In the genomic region with DNA sequence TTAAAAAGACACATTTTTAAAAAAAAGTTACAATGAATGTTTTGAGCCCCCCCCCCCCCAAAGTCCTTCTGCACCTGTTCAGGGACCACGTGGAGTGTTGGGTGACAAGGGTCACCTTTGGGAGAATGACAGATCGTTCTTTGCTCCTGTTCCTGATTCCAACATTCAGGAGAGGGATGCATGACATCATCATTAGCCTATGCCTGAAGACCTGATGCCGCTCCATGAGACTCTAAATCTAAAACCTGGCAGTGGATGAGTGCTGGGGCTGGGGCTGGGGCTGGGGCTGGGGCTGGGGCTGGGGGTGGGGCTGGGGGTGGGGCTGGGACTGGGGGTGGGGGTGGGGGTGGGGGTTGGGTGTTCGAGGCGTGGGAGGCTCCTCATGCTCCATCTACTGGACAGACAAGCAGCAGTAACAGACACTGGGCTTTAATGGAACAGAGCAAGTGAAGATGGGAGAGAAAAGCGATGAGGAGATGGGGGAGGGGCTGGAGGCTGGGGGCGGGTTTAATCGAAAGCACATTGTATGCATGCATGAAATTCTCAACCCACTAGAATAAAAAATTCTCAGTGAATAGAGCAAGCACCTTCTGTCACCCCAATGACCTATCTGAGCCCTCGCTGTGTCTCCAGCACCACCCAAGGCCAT, we compare ENCODE assay signal across 14 mouse cellular contexts.
DNase-seq lines count a peak whose midpoint lies in the region; ATAC-seq lines count a peak whose summit lies in the region.
"Had no signal": no experiment of that assay in that cellular context is flagged by ENCODE, and none has a peak within 500 bp of the region (broad histone marks: within the 10 kb centered on the region; RNA-seq: fewer than 3 reads in every experiment).

No protein-coding gene starts in this region.

- no peak for ATAC-seq in heart, embryonic 14.5 days (ENCODE audit: insufficient number of reproducible peaks, insufficient read depth, low FRiP score, low read depth)
- no peak for ATAC-seq in embryonic facial prominence, embryonic 14.5 days (ENCODE audit: low read depth)
- ATAC-seq in megakaryocyte-erythroid progenitor cell, adult 5-6 weeks (replicated peaks; ENCODE audit: low FRiP score, low TSS enrichment, poor library complexity, severe bottlenecking): no peak

- H3K4me1 ChIP-seq in heart, embryonic 14.5 days (ENCODE audit: control insufficient read depth in 2 of 2, insufficient read depth in 2 of 2, low read length in 2 of 2): peaks cover 4 to 19% of the 10 kb centered on the region in 2 experiments
- 0 out of 2 replicates have a peak, but pooled peaks cover 4% of the 10 kb centered on the region for H3K4me1 ChIP-seq in embryonic facial prominence, embryonic 14.5 days (ENCODE audit: control insufficient read depth, insufficient read depth, low read length)
- peaks cover 15% of the 10 kb centered on the region for H3K4me1 ChIP-seq in midbrain, embryonic 10.5 days

- DNase-seq in heart, postnatal 14 days: no peak
- DNase-seq in R1 (ENCODE audit: low read depth, low spot score): peak; percentile 39
- no peak for DNase-seq in embryonic facial prominence, embryonic 14.5 days (ENCODE audit: low spot score)
- DNase-seq in midbrain, embryonic 10.5 days (ENCODE audit: low spot score): peak; percentile 28
- no peak for DNase-seq in cerebellum, postnatal 36 days
- no peak for DNase-seq in c-Kit-positive CD71-positive TER-119-positive erythroid progenitor cells, embryonic 14.5 days (ENCODE audit: low spot score)
- DNase-seq: gastrocnemius, postnatal 14 days; kidney, adult 18-20 months; right cerebral cortex, postnatal 25 days had no signal

- peak overlapping the region; percentile 55; the same call in 1 of the 2 replicates for H3K4me2 ChIP-seq in heart, embryonic 14.5 days (ENCODE audit: low read length)
- peak overlapping the region; percentile 69; the same call in 1 of the 2 replicates for H3K4me2 ChIP-seq in embryonic facial prominence, embryonic 14.5 days (ENCODE audit: low read depth, low read length)

- H3K9me3 ChIP-seq in heart, embryonic 14.5 days (ENCODE audit: control insufficient read depth, low read length): no peaks in the 10 kb centered on the region
- no peaks in the 10 kb centered on the region for H3K9me3 ChIP-seq in embryonic facial prominence, embryonic 14.5 days (ENCODE audit: control insufficient read depth, low read length)
- H3K9me3 ChIP-seq in midbrain, embryonic 10.5 days (replicated peaks): no peaks in the 10 kb centered on the region
- H3K9me3 ChIP-seq: stomach, embryonic 15.5 days had no signal

- no peaks in the 10 kb centered on the region for H3K27me3 ChIP-seq in heart, embryonic 14.5 days (ENCODE audit: control insufficient read depth, insufficient read depth, low read length)
- 0 out of 2 replicates have a peak, but pooled peaks cover 5% of the 10 kb centered on the region for H3K27me3 ChIP-seq in embryonic facial prominence, embryonic 14.5 days (replicated peaks; ENCODE audit: control insufficient read depth, insufficient read depth, low read length)
- peaks cover 20% of the 10 kb centered on the region for H3K27me3 ChIP-seq in midbrain, embryonic 10.5 days (ENCODE audit: low read depth, poor library complexity, severe bottlenecking)
- H3K27me3 ChIP-seq: stomach, embryonic 15.5 days had no signal

- no peak overlapping the region for H3K27ac ChIP-seq in heart, embryonic 14.5 days (replicated peaks in 1 of 2; ENCODE audit: control insufficient read depth in 1 of 2, insufficient read depth in 1 of 2, low read depth in 2 of 2, low read length in 2 of 2)
- no peak overlapping the region for H3K27ac ChIP-seq in embryonic facial prominence, embryonic 14.5 days (replicated peaks; ENCODE audit: low read depth, low read length)
- no peak overlapping the region for H3K27ac ChIP-seq in midbrain, embryonic 10.5 days (replicated peaks)
- H3K27ac ChIP-seq: liver, embryonic 14.5 days; macrophage; stomach, embryonic 15.5 days had no signal

- intact Hi-C loops in heart, postnatal 14 days (cut with DNase I): loop anchor here (5.0 kb wide), 3 partner anchors 104 to 339 kb away; partner anchors contain the start of gene Zfp644

- no peak overlapping the region for H3K4me3 ChIP-seq in heart, embryonic 14.5 days (ENCODE audit: control insufficient read depth in 1 of 2, insufficient read depth in 1 of 2, low read depth in 1 of 2, low read length in 2 of 2)
- H3K4me3 ChIP-seq in embryonic facial prominence, embryonic 14.5 days (ENCODE audit: low read depth, low read length): no peak overlapping the region
- H3K4me3 ChIP-seq in midbrain, embryonic 10.5 days: no peak overlapping the region

- H3K9ac ChIP-seq in heart, embryonic 14.5 days (ENCODE audit: low read length): no peak overlapping the region
- no peak overlapping the region for H3K9ac ChIP-seq in embryonic facial prominence, embryonic 14.5 days (ENCODE audit: low read depth, low read length)
- H3K9ac ChIP-seq: liver, embryonic 14.5 days; stomach, embryonic 15.5 days had no signal

- no peaks in the 10 kb centered on the region for H3K36me3 ChIP-seq in heart, embryonic 14.5 days (ENCODE audit: control insufficient read depth, insufficient read depth, low read length)
- H3K36me3 ChIP-seq in embryonic facial prominence, embryonic 14.5 days (ENCODE audit: control insufficient read depth, insufficient read depth, low read length): no peaks in the 10 kb centered on the region
- no peaks in the 10 kb centered on the region for H3K36me3 ChIP-seq in midbrain, embryonic 10.5 days
- H3K36me3 ChIP-seq: stomach, embryonic 15.5 days had no signal

- 22% methylated on average over 9 of the region's 9 CpGs for WGBS in heart, embryonic 14.5 days
- 20% methylated on average over 9 of the region's 9 CpGs for WGBS in embryonic facial prominence, embryonic 14.5 days
- 25% methylated on average over 8 of the region's 9 CpGs for WGBS in midbrain, embryonic 10.5 days

Comparison
In these comparisons a context has a peak if more than half of its experiments do, and no peak if none do; other contexts are left out.
1. DNase-seq: peak in R1 (single experiment) and midbrain, embryonic 10.5 days (single experiment); none in heart, postnatal 14 days (0 of 2), embryonic facial prominence, embryonic 14.5 days (single experiment), cerebellum, postnatal 36 days (0 of 2) and c-Kit-positive CD71-positive TER-119-positive erythroid progenitor cells, embryonic 14.5 days (single experiment).